8 mouse cellular contexts compared by ENCODE assay signal in genomic region chr8:84042066-84042947, GRCm38 (mm10). TPM values are rescaled to one million over a fixed set of nuclear protein-coding genes. Genes with fewer than 3 reads are reported as not detected.
DNase-seq lines count a peak whose midpoint lies in the region; ATAC-seq lines count a peak whose summit lies in the region.

Gene Il27ra (minus strand): TSS chr8:84042589.

- H3K4me1 ChIP-seq in embryonic facial prominence, embryonic 15.5 days: peaks cover 15% of the 10 kb centered on the region
- H3K4me1 ChIP-seq in heart, embryonic 13.5 days: peaks cover 20% of the 10 kb centered on the region; the same call in 1 of the 2 replicates
- peaks cover 34% of the 10 kb centered on the region for H3K4me1 ChIP-seq in kidney, embryonic 15.5 days
- peaks cover 10% of the 10 kb centered on the region for H3K4me1 ChIP-seq in lung, embryonic 15.5 days

- WGBS in embryonic facial prominence, embryonic 15.5 days: 2% methylated on average over 40 of the region's 40 CpGs
- WGBS in heart, embryonic 13.5 days: 4% methylated on average over 40 of the region's 40 CpGs
- 3% methylated on average over 40 of the region's 40 CpGs for WGBS in kidney, embryonic 15.5 days
- 4% methylated on average over 40 of the region's 40 CpGs for WGBS in lung, embryonic 15.5 days

- H3K36me3 ChIP-seq in embryonic facial prominence, embryonic 15.5 days: no peaks in the 10 kb centered on the region
- no peaks in the 10 kb centered on the region for H3K36me3 ChIP-seq in heart, embryonic 13.5 days
- H3K36me3 ChIP-seq in kidney, embryonic 15.5 days: no peaks in the 10 kb centered on the region
- no peaks in the 10 kb centered on the region for H3K36me3 ChIP-seq in lung, embryonic 15.5 days

- H3K9ac ChIP-seq in embryonic facial prominence, embryonic 15.5 days: peak within 1 kb of the TSS; percentile 16; the same call in 1 of the 2 replicates
- peak within 1 kb of the TSS; percentile 77 for H3K9ac ChIP-seq in heart, embryonic 13.5 days
- 0 out of 2 replicates have a peak within 1 kb of the TSS, but pooled peaks have one; percentile 27 for H3K9ac ChIP-seq in kidney, embryonic 15.5 days
- peak within 1 kb of the TSS; percentile 33 for H3K9ac ChIP-seq in lung, embryonic 15.5 days

- peak within 1 kb of the TSS; percentile 40 for H3K4me3 ChIP-seq in embryonic facial prominence, embryonic 15.5 days (replicated peaks)
- peak within 1 kb of the TSS; percentile 53 for H3K4me3 ChIP-seq in heart, embryonic 13.5 days
- H3K4me3 ChIP-seq in kidney, embryonic 15.5 days (replicated peaks): peak within 1 kb of the TSS; percentile 47
- peak within 1 kb of the TSS; percentile 39 for H3K4me3 ChIP-seq in lung, embryonic 15.5 days

- peak; percentile 48 for ATAC-seq in embryonic facial prominence, embryonic 15.5 days (ENCODE audit: insufficient number of reproducible peaks, low FRiP score, low TSS enrichment, low read depth)
- ATAC-seq in heart, embryonic 13.5 days (ENCODE audit: extremely low read depth, insufficient number of reproducible peaks, low FRiP score, low TSS enrichment): peak; percentile 39; the same call in 1 of the 2 replicates
- peak; percentile 89 for ATAC-seq in kidney, embryonic 15.5 days (replicated peaks; ENCODE audit: low FRiP score)
- peak; percentile 58; the same call in 1 of the 2 replicates for ATAC-seq in lung, embryonic 15.5 days (ENCODE audit: borderline replicate concordance, extremely low read depth, low FRiP score, low TSS enrichment)
- peak; percentile 63 for ATAC-seq in neutrophil, adult 5-6 weeks (ENCODE audit: extremely low read depth, insufficient number of reproducible peaks, low FRiP score, poor library complexity, severe bottlenecking)

- H3K9me3 ChIP-seq in embryonic facial prominence, embryonic 15.5 days (replicated peaks): no peaks in the 10 kb centered on the region
- H3K9me3 ChIP-seq in heart, embryonic 13.5 days: peaks cover 4% of the 10 kb centered on the region; the same call in 1 of the 2 replicates
- H3K9me3 ChIP-seq in kidney, embryonic 15.5 days (replicated peaks): no peaks in the 10 kb centered on the region
- H3K9me3 ChIP-seq in lung, embryonic 15.5 days: no peaks in the 10 kb centered on the region; the same call in 1 of the 2 replicates

- H3K4me2 ChIP-seq in embryonic facial prominence, embryonic 15.5 days (replicated peaks): peak within 1 kb of the TSS; percentile 80
- peak within 1 kb of the TSS; percentile 78 for H3K4me2 ChIP-seq in heart, embryonic 13.5 days
- peak within 1 kb of the TSS; percentile 87 for H3K4me2 ChIP-seq in kidney, embryonic 15.5 days
- peak within 1 kb of the TSS; percentile 76 for H3K4me2 ChIP-seq in lung, embryonic 15.5 days

- no peak within 1 kb of the TSS for H3K27ac ChIP-seq in embryonic facial prominence, embryonic 15.5 days (replicated peaks)
- no peak within 1 kb of the TSS for H3K27ac ChIP-seq in heart, embryonic 13.5 days (replicated peaks)
- no peak within 1 kb of the TSS for H3K27ac ChIP-seq in kidney, embryonic 15.5 days
- no peak within 1 kb of the TSS for H3K27ac ChIP-seq in lung, embryonic 15.5 days

- DNase-seq in B cell, adult 2 months: peak; percentile 75 to 78
- peak; percentile 57 for DNase-seq in R1 (ENCODE audit: low read depth, low spot score)
- peak; percentile 78 for DNase-seq in thymus, postnatal 0 days (ENCODE audit: low spot score)

- H3K27me3 ChIP-seq in embryonic facial prominence, embryonic 15.5 days: peaks cover 61% of the 10 kb centered on the region
- H3K27me3 ChIP-seq in heart, embryonic 13.5 days (replicated peaks): peaks cover 58% of the 10 kb centered on the region
- H3K27me3 ChIP-seq in kidney, embryonic 15.5 days: peaks cover 48% of the 10 kb centered on the region
- H3K27me3 ChIP-seq in lung, embryonic 15.5 days: peaks cover 53% of the 10 kb centered on the region

RNA-seq across cellular contexts. Expression of gene Il27ra, which starts in this region (rescaled TPM):
- polyA plus RNA-seq in embryonic facial prominence, embryonic 15.5 days (2015; fragmentation: Nextera tagmentation; extraction: Ambion mirVana): 1.4 TPM in 2 replicates
- polyA plus RNA-seq in heart, embryonic 13.5 days (2015; fragmentation: Nextera tagmentation; extraction: Ambion mirVana): 4.6 and 5.4 TPM in 2 replicates
- polyA plus RNA-seq in kidney, embryonic 15.5 days (2015; fragmentation: Nextera tagmentation; extraction: Ambion mirVana): 2.3 and 3.2 TPM in 2 replicates
- polyA plus RNA-seq in lung, embryonic 15.5 days (2015; fragmentation: Nextera tagmentation; extraction: Ambion mirVana): 1.4 and 2.2 TPM in 2 replicates
- total RNA-seq in neutrophil, adult 5-6 weeks (2017): 47.3 and 47.8 TPM in 2 replicates
- polyA plus RNA-seq in thymus, postnatal 0 days (2015; fragmentation: Nextera tagmentation; extraction: Ambion mirVana): 20.3 and 20.5 TPM in 2 replicates

Comparison
In these comparisons a context has a peak if more than half of its experiments do, and no peak if none do; other contexts are left out.
1. ATAC-seq: peak in every context shown above with its lines; median percentile 89 in kidney, embryonic 15.5 days; 63 in neutrophil, adult 5-6 weeks; 58 in lung, embryonic 15.5 days; 48 in embryonic facial prominence, embryonic 15.5 days; 39 in heart, embryonic 13.5 days.
2. H3K9ac ChIP-seq: peak in every context shown above with its lines; median percentile 77 in heart, embryonic 13.5 days; 33 in lung, embryonic 15.5 days; 27 in kidney, embryonic 15.5 days; 16 in embryonic facial prominence, embryonic 15.5 days.